Mouse (Mus musculus) heart, embryonic 11.5 days (tissue): Measurements from ENCODE around the gene Acox2. TPM values are rescaled to one million over a fixed set of nuclear protein-coding genes. Genes with fewer than 3 reads are reported as not detected.

Experiments used
- ATAC-seq: fragments of 200-750 bp; cut with Nextera tagmentation; replicated peaks from 2 replicates; pipeline ENCODE4 v1.8.0; 2017; ENCODE audit warnings: moderate library complexity; ENCODE audit not compliant: insufficient number of reproducible peaks, low FRiP score, low TSS enrichment
- H3K27ac ChIP-seq: fragments of 300-500 bp; sonication (generic); 2 replicates; pipeline ENCODE4 v1.5.1; 2014; ENCODE audit warnings: mild to moderate bottlenecking, low read depth, low read length
- H3K27me3 ChIP-seq: fragments of 300-500 bp; sonication (generic); 2 replicates; pipeline ENCODE4 v1.6.1; 2014; ENCODE audit warnings: mild to moderate bottlenecking, low read length, mixed read lengths; ENCODE audit not compliant: control insufficient read depth, insufficient read depth
- H3K36me3 ChIP-seq: fragments of 300-500 bp; sonication (generic); 2 replicates; pipeline ENCODE4 v1.6.1; 2014; ENCODE audit warnings: mild to moderate bottlenecking, low read length, moderate library complexity, mixed read lengths; ENCODE audit not compliant: control insufficient read depth, insufficient read depth
- H3K4me1 ChIP-seq: fragments of 300-500 bp; sonication (generic); 2 replicates; pipeline ENCODE4 v1.6.1; 2014; ENCODE audit warnings: low read length; ENCODE audit not compliant: control insufficient read depth, insufficient read depth
- H3K4me2 ChIP-seq: fragments of 300-500 bp; sonication (generic); 2 replicates; pipeline ENCODE4 v1.6.1; 2014; ENCODE audit warnings: mild to moderate bottlenecking, moderate library complexity
- H3K4me3 ChIP-seq: fragments of 300-500 bp; sonication (generic); 2 replicates; pipeline ENCODE4 v1.5.1; 2014; ENCODE audit warnings: low read depth, low read length
- H3K9ac ChIP-seq: fragments of 300-500 bp; sonication (generic); 2 replicates; pipeline ENCODE4 v1.6.1; 2014; ENCODE audit warnings: mild to moderate bottlenecking, low read depth, low read length, moderate library complexity
- H3K9me3 ChIP-seq: fragments of 300-500 bp; sonication (generic); replicated peaks from 2 replicates; pipeline ENCODE4 v1.6.1; 2016; ENCODE audit warnings: low read length; ENCODE audit not compliant: control insufficient read depth
- WGBS: fragments of 180-500 bp; shearing (Covaris S2); extraction: QIAGEN DNeasy Blood & Tissue Kit; methylation state at CpG from one replicate; pipeline ENCODE4 v1.1.7; 2014; ENCODE audit not compliant: insufficient replicate concordance; 5-methylcytosine and 5-hydroxymethylcytosine counted together
- polyA plus RNA-seq: library from polyadenylated mRNA; unstranded; fragments of >200 nt; fragmentation: Nextera tagmentation; extraction: Ambion mirVana; gene quantifications from 2 replicates; pipeline ENCODE4 v1.2.1, GENCODE M21; 2014

The Acox2 gene
- polyA plus RNA-seq, 1 experiment from 2014 or later: 0.42 TPM

GRCm38 (mm10) chr14:8222561-8222960 is 36.6 kb downstream of the Acox2 start:
- no peaks in the 10 kb centered on the region for H3K27me3 ChIP-seq
- WGBS: 92% methylated on average over 16 of the region's 16 CpGs
- no peak overlapping the region for H3K4me3 ChIP-seq
- no peak for ATAC-seq
- H3K36me3 ChIP-seq: peaks cover 4% of the 10 kb centered on the region
- H3K4me1 ChIP-seq: no peaks in the 10 kb centered on the region
- H3K9me3 ChIP-seq: no peaks in the 10 kb centered on the region
- no peak overlapping the region for H3K9ac ChIP-seq
- H3K4me2 ChIP-seq: no peak overlapping the region
- no peak overlapping the region for H3K27ac ChIP-seq

DNA sequence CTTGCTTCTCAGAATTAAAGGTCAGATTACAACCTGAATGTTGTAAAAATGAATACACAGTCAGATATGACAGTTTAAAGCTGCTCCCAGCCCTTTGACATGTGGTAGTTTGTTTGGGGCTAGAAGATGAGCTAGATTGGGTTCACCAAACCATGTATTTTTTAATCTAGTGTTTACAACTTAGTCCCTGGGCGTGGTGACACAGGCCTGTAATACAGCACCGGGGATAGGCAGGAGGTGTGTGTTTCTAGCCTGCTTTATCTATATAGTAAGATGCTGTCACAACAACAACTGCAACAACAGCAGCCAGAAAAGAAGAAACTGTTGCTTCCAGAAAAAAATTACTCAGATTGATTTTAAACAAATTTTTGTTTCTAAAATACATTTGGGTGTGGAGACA is 38.2 kb downstream of the Acox2 start:
- no peak overlapping the region for H3K27ac ChIP-seq
- H3K4me3 ChIP-seq: no peak overlapping the region
- H3K27me3 ChIP-seq: no peaks in the 10 kb centered on the region
- no peak for ATAC-seq
- WGBS: 89% methylated on average over 2 of the region's 2 CpGs
- no peak overlapping the region for H3K9ac ChIP-seq
- H3K36me3 ChIP-seq: peaks cover 4% of the 10 kb centered on the region
- H3K4me1 ChIP-seq: no peaks in the 10 kb centered on the region
- H3K9me3 ChIP-seq: no peaks in the 10 kb centered on the region
- no peak overlapping the region for H3K4me2 ChIP-seq

DNA sequence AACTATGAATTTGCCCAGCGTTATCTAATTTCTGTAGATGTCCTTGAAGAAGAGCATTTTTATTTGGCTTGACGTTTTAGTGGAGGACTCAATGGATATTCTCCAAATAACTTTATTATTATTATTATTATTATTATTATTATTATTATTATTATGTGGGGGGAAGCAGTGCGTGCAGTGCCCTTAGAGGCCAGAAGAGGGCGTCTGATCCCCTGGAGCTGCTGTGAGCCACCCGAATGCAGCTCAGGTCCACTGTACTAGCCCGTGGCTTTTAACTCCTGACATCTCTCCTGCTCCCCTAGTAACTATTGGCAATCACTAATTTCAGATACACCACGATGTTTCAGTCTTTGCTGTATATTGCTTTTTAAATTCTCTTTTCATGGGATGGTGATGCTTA is 38.8 kb downstream of the Acox2 start:
- H3K4me1 ChIP-seq: no peaks in the 10 kb centered on the region
- H3K4me2 ChIP-seq: no peak overlapping the region
- no peak overlapping the region for H3K4me3 ChIP-seq
- H3K9ac ChIP-seq: no peak overlapping the region
- H3K9me3 ChIP-seq: no peaks in the 10 kb centered on the region
- 62% methylated on average over 7 of the region's 7 CpGs for WGBS
- H3K27me3 ChIP-seq: no peaks in the 10 kb centered on the region
- peaks cover 4% of the 10 kb centered on the region for H3K36me3 ChIP-seq
- ATAC-seq: no peak
- no peak overlapping the region for H3K27ac ChIP-seq

DNA sequence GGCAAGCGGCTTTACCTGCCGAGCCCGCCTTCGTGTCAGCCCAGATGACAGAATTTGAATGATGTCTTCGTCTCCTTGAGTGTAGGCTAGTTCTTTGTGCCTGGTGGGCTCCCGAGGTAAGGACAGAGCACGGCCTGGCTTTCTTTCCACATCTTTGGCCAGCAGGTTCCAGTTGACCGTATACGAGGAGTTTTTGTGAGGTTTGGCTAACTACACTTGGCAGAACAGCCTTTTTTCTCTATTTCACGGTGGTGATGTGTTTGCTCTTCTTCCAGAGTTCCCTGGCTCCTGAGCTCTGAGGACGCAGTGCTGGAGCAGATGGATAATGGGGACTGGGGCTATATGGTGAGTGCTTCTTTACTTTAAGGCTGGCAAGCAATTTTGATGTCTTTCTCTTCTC is 39.3 kb downstream of the Acox2 start:
- H3K4me1 ChIP-seq: no peaks in the 10 kb centered on the region
- no peaks in the 10 kb centered on the region for H3K27me3 ChIP-seq
- H3K36me3 ChIP-seq: peaks cover 4% of the 10 kb centered on the region
- no peak overlapping the region for H3K4me3 ChIP-seq
- H3K9me3 ChIP-seq: no peaks in the 10 kb centered on the region
- H3K9ac ChIP-seq: no peak overlapping the region
- no peak overlapping the region for H3K27ac ChIP-seq
- WGBS: 81% methylated on average over 11 of the region's 11 CpGs
- no peak overlapping the region for H3K4me2 ChIP-seq
- ATAC-seq: no peak

GRCm38 (mm10) chr14:8218730-8219380 is 40.3 kb downstream of the Acox2 start:
- Histone ChIP-seq H3K36me3 (peaks cover 4% of the 10 kb centered on the region), H3K4me3 (no peak overlapping the region), H3K9ac (no peak overlapping the region), H3K9me3 (no peaks in the 10 kb centered on the region), H3K27me3 (no peaks in the 10 kb centered on the region), H3K4me2 (no peak overlapping the region), H3K4me1 (no peaks in the 10 kb centered on the region), H3K27ac (no peak overlapping the region)
- ATAC-seq: no peak
- WGBS: 41% methylated on average over 10 of the region's 10 CpGs

DNA sequence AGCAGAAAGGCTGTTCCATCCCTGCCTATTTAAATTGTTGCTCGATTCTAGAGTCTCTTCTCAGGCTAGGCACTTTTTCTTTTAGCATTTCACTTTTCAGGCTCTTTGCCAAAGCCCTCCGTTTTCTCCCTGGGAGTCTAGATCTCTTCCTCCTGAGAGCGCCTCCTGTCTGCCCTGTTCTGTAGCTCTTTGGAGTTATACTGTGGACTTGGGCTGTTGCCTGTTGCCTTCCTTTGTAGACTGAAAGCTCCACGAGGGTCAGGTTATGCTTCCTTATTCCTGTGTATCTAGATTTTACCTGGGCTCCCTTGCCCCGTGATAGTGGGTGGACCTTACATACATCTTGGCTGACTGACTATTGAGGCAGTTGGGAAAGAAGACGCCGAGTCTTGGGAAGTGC is 40.9 kb downstream of the Acox2 start:
- H3K9me3 ChIP-seq: no peaks in the 10 kb centered on the region
- no peaks in the 10 kb centered on the region for H3K4me1 ChIP-seq
- peaks cover 4% of the 10 kb centered on the region for H3K36me3 ChIP-seq
- H3K27ac ChIP-seq: no peak overlapping the region
- H3K27me3 ChIP-seq: no peaks in the 10 kb centered on the region
- ATAC-seq: no peak
- H3K4me3 ChIP-seq: no peak overlapping the region
- no peak overlapping the region for H3K9ac ChIP-seq
- no peak overlapping the region for H3K4me2 ChIP-seq
- WGBS: 65% methylated on average over 7 of the region's 7 CpGs

DNA sequence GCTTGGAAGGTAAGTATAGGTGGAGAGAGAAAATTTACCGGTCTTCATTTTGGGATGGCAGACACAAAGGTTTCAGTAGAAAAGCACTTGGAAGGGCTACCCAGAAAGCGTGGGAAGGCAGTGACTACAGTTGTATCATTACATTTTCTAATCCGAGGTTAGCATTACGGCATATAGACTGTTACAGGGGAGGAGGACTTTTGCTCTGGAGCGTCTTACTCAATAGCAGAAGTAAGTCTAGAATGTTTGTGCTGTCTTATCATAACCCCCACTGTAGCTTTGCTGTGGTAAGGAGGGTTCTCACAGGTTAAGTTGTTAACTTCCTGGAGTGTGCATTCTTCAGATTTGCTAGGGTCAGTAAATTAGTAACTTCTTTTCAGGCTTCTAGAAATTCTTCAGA is 43.1 kb downstream of the Acox2 start:
- Histone ChIP-seq H3K27me3 (no peaks in the 10 kb centered on the region), H3K4me3 (no peak overlapping the region), H3K36me3 (no peaks in the 10 kb centered on the region), H3K9me3 (no peaks in the 10 kb centered on the region), H3K4me2 (peak overlapping the region; percentile 96), H3K27ac (no peak overlapping the region), H3K9ac (no peak overlapping the region), H3K4me1 (no peaks in the 10 kb centered on the region)
- 69% methylated on average over 5 of the region's 5 CpGs for WGBS
- ATAC-seq: no peak

DNA sequence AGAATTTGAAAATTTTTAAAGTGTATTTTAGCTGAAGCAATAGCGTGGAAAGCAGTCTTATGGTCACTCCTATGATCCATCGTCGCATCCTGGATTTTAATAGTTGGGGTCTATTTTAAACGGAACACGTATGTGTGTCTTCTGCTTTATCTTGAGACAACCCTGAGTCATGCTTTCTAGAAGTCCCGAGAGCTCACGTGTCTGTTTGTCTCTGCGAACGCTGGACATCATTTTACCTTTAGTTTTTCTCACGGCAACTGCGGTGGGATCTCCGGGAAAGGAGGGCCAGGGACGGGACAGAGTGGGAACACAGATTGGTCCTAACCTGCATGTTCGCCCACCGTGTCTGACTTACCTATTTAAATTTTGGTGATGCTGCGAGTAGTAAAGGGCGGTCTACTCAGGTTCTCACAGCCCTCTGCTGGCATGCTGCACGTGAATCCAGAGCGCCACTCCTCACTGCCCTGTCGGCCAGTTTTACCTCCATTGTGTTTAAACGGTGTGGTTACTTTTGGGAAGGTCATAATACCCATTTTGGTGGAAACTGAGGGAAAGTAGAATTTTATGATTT is 43.9 kb downstream of the Acox2 start:
- ATAC-seq: no peak
- WGBS: 14% methylated on average over 21 of the region's 21 CpGs

More for the DNA sequence above, 43.9 kb downstream of the Acox2 start:
- Histone ChIP-seq H3K36me3 (no peaks in the 10 kb centered on the region), H3K27me3 (no peaks in the 10 kb centered on the region), H3K9me3 (no peaks in the 10 kb centered on the region), H3K4me2 (peak overlapping the region; percentile 96), H3K9ac (no peak overlapping the region; the same call in 1 of the 2 replicates), H3K27ac (no peak overlapping the region), H3K4me1 (no peaks in the 10 kb centered on the region), H3K4me3 (peak overlapping the region; percentile 71)
